Mouse (Mus musculus) testis, postnatal 14 days (tissue): ENCODE data around the gene Pmpca.
A peak's percentile ranks its signal among the peaks of the same experiment; 100 is the strongest.

ENCODE experiments used
- DNase-seq: peaks from one replicate; pipeline ENCODE4 v3.0.0; 2021; ENCODE audit warnings: low spot score

Pmpca gene

DNA sequence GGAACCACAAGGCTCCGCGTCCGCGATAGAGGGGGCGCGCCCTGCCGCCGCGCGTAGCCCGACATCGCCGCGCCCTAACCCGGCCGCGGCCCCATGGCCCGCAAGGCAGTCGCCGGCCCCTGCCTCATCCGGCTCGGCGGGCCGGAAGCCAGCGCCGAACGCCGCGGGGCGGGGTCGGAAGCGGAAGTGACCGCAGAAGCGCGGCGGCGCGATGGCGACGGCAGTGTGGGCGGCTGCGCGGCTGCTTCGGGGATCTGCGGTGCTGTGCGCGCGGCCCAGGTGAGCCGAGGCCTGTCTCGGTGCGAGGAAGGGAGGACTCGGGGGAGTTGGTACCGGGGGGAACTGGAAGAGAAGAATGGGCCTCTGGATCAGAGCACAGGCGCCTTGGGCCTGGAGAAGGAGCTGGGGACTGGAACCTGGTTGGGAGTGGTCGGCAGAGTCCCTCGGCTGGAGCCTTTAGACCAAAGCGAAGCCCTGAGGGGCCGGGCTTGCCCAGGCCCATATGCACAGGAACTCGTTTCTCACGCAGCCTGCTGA lies at the start of gene Pmpca, which contains the start of gene Entr1:
Gene Pmpca, plus strand, starts transcription at position 186 of the 537 bp plus-strand sequence.
Gene Entr1, minus strand, starts transcription at position 163 of the 537 bp plus-strand sequence.
- DNase-seq, result peak; percentile 84

DNA sequence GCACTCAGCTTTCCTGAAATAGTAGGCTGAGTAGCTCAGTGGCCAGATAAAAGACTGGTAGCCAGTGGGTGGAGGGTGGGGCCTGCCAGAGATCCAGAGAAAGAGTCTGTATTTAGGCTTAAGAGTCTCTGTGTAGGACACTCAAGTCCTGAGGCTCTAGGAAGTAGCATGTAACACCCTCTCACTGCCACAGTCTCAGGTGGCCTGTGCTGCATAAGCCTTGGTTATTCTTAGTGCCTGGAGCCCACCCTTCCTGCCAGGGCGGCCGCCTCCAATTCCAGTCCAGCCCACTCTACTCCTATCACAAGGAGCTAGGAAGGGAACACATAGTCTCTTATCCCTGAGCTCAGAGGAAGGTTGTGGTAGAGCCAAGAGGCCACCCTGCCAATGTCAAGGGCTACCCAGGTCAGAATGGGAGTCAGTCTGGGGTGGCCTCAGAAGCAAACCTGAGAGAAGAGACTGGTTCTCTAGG lies 47.6 kb upstream of the Pmpca start:
- DNase-seq, result no peak

- DNase-seq, result peak; percentile 60
These were observed 47.1 kb upstream of the Pmpca start for GRCm38 (mm10) chr2:26342044-26342443.

GRCm38 (mm10) chr2:26342609-26343490 lies 46.3 kb upstream of the Pmpca start:
- no peak for DNase-seq

DNA sequence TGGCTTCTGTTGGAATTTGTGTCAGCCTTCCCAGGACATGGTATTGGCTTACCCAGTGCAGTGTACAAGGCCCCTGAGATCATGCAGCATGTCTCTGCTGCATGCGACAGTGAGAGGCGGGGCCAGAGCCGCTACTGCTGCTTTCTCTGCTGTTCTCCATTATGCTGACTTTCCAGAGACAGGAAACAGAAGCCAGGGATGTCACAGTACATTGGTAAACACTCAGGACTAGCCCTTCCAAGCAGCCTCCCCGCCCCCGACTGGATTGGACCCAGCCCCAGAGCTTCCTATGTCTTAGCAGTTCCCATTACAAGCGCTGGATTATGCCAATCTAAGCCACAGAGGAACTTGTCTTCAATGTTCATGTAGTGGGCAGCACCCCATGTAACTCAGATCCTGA lies 40.9 kb upstream of the Pmpca start:
- no peak for DNase-seq

- peak; percentile 90 for DNase-seq
These were observed 37.5 kb upstream of the Pmpca start, which contains the start of gene Dnlz for GRCm38 (mm10) chr2:26351358-26352290. Gene Dnlz, minus strand, starts transcription at chr2:26352110.

GRCm38 (mm10) chr2:26352291-26352910 lies 36.7 kb upstream of the Pmpca start:
- peak; percentile 69 for DNase-seq

GRCm38 (mm10) chr2:26353066-26353980 lies 35.8 kb upstream of the Pmpca start:
- DNase-seq, result no peak

GRCm38 (mm10) chr2:26354401-26354800 lies 34.7 kb upstream of the Pmpca start:
- no peak for DNase-seq

- DNase-seq, result no peak
These were observed 32.9 kb upstream of the Pmpca start for GRCm38 (mm10) chr2:26356231-26356630.

DNA sequence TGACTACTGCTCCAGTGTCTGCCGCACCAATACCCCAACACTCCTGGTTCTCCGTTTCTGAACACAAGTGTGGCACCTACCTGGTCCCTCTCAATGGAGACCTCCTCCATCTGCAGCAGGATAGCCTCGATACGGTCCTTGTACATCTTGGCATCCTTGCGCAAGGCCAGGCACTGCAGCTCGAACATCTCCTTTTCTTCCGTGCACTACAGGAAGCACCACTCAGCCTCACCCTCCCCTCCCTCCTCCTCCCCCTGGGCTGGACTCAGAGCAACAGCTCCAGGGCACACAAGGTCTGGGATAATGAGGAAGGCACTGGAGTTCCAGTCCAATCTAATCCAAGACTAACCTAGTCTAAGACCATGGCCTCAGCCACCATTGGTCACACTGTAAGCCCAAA lies 32.5 kb upstream of the Pmpca start:
- no peak for DNase-seq

GRCm38 (mm10) chr2:26357484-26357883 lies 31.7 kb upstream of the Pmpca start:
- DNase-seq, result no peak

DNA sequence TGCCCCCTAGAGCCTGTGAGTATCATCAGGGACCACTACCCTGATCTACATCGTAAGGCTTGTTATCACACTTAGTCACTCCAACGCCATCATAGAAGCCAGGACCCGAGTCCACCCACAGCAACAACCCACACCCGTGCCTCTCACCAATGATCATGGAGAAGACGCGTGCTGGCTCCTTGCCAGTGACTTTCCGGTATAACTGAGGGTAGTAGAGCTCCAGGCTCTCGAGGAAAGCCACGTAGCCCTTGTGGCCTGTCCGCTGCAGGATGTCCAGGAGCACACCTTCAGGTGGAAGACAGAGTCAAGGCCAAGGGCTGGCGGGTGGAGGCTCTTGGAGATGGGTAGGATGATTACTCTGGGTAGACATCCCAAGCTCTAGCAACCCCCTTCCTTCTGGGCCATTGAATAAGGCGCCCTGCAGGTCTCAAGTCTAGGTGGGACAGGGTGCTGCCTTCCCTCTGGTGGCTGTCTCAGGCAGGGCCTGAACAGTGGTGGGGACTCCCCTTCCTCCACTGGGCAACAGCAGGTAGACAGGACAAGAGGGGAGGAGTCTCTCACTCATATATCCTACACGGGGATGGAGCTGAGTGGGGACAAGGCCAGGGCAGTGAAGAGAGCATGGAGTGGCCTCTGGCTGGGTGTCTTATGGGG lies 30.3 kb upstream of the Pmpca start:
- no peak for DNase-seq

DNA sequence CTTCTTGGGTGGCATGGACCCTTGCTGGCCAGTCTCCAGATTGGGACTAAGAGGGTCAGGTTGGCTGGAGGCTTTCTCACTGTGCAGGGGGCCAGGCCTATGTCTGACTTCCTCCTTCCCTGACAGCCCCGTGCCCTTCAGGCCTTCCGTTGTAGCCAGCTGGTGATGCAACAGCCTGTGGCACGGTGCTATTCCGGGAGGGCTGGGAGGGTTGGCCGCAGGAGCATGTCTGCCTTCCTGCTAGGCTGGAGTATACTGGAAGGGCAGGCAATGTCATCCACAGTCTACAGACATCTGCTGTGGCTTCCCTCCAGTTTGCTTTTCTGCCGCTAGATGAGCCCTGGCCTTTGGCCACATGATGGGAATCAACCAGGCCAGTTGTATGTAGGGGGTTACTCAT lies 29.2 kb upstream of the Pmpca start:
- no peak for DNase-seq

GRCm38 (mm10) chr2:26360772-26361171 lies 28.4 kb upstream of the Pmpca start, which contains the start of gene Card9:
Gene Card9, minus strand, starts transcription at chr2:26360918.
- no peak for DNase-seq

GRCm38 (mm10) chr2:26362991-26363390 lies 26.1 kb upstream of the Pmpca start:
- DNase-seq, result no peak

- DNase-seq, result no peak
These were observed 25.7 kb upstream of the Pmpca start for GRCm38 (mm10) chr2:26363481-26363880.

GRCm38 (mm10) chr2:26364738-26365465 lies 24.2 kb upstream of the Pmpca start:
- DNase-seq, result peak; percentile 67

GRCm38 (mm10) chr2:26367911-26368310 lies 21.2 kb upstream of the Pmpca start:
- no peak for DNase-seq
